Mouse (Mus musculus) ovary, postnatal 10 days (tissue): ENCODE measurements around the gene Hpse2.

Experiments used
- DNase-seq: peaks from one replicate; pipeline ENCODE4 v3.0.0; 2022; ENCODE audit warnings: low spot score

Gene Hpse2

GRCm38 (mm10) chr19:42777801-42778200 is 610.4 kb downstream of the Hpse2 start:
- no peak for DNase-seq

GRCm38 (mm10) chr19:42776813-42777212 is 611.3 kb downstream of the Hpse2 start:
- no peak for DNase-seq

GRCm38 (mm10) chr19:42770141-42770872 is 617.8 kb downstream of the Hpse2 start:
- DNase-seq = no peak

- DNase-seq = no peak
These were observed 618.5 kb downstream of the Hpse2 start for GRCm38 (mm10) chr19:42769648-42770047.

- no peak for DNase-seq
These were observed 620.8 kb downstream of the Hpse2 start for GRCm38 (mm10) chr19:42767361-42767760.

- no peak for DNase-seq
These were observed 623.8 kb downstream of the Hpse2 start for GRCm38 (mm10) chr19:42764398-42764797.

GRCm38 (mm10) chr19:42756671-42757070 is 631.5 kb downstream of the Hpse2 start:
- no peak for DNase-seq

GRCm38 (mm10) chr19:42755148-42755870 is 632.8 kb downstream of the Hpse2 start:
- no peak for DNase-seq

- DNase-seq = peak; percentile 39
These were observed 634.8 kb downstream of the Hpse2 start for GRCm38 (mm10) chr19:42753141-42753917.

GRCm38 (mm10) chr19:42752363-42752931 is 635.7 kb downstream of the Hpse2 start, which contains the start of gene Pyroxd2:
Gene Pyroxd2, minus strand, starts transcription at chr19:42752775.
- peak; percentile 75 for DNase-seq

- DNase-seq = no peak
These were observed 638.0 kb downstream of the Hpse2 start for GRCm38 (mm10) chr19:42750196-42750595.

GRCm38 (mm10) chr19:42746702-42747101 is 641.5 kb downstream of the Hpse2 start:
- no peak for DNase-seq

GRCm38 (mm10) chr19:42745869-42746224 is 642.3 kb downstream of the Hpse2 start:
- DNase-seq = no peak

GRCm38 (mm10) chr19:42745084-42745868 is 642.9 kb downstream of the Hpse2 start:
- DNase-seq = no peak

GRCm38 (mm10) chr19:42744162-42744586 is 644.0 kb downstream of the Hpse2 start:
- DNase-seq = no peak

- no peak for DNase-seq
These were observed 644.9 kb downstream of the Hpse2 start for GRCm38 (mm10) chr19:42743261-42743660.

- DNase-seq = no peak
These were observed 646.3 kb downstream of the Hpse2 start for GRCm38 (mm10) chr19:42741884-42742283.

GRCm38 (mm10) chr19:42740163-42740899 is 647.8 kb downstream of the Hpse2 start:
- DNase-seq = no peak

- DNase-seq = no peak
These were observed 648.4 kb downstream of the Hpse2 start for GRCm38 (mm10) chr19:42739734-42740133.

GRCm38 (mm10) chr19:42737753-42738152 is 650.4 kb downstream of the Hpse2 start:
- DNase-seq = no peak
